Mouse (Mus musculus): Measurements from ENCODE around the gene Crhr1.

DNA sequence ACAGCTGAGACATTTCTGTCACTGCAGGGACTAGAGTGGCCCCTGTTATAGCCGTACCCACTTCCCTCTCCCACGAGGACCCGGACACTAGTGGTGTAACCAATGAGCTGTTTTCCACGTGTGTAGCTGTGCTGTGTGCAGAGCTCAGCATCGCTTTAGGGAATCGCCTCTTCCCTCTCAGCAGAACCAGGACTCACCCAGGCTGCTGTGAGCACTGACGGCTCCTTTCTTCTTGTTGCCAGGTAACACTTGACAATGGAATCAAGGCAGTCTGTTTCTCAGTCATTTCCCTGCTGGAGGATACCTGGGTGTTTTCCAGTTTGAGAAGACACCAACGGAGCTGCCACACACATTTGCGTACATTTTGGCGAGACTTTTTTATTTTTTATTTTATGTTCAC is 44.1 kb upstream of the Crhr1 start:
- TF ChIP-seq POLR2A (IDR thresholded peaks at IDR 0.05; ENCODE audit: insufficient read length, low read depth) (no peak), MAX (IDR thresholded peaks at IDR 0.05; ENCODE audit: low read depth) (no peak), TCF12 (IDR thresholded peaks at IDR 0.05; ENCODE audit: insufficient read depth, poor library complexity, severe bottlenecking) (no peak), E2F4 (IDR thresholded peaks at IDR 0.05; ENCODE audit: insufficient read depth) (no peak), USF1 (IDR thresholded peaks at IDR 0.05; ENCODE audit: low read depth) (no peak)
